Mouse (Mus musculus): ENCODE measurements around the gene Gm5447. TPM values are rescaled to one million over a fixed set of nuclear protein-coding genes. Genes with fewer than 3 reads are reported as not detected.
A peak's percentile ranks its signal among the peaks of the same experiment; 100 is the strongest.

Gene Gm5447
- polyA plus RNA-seq, 1 experiment from 2014 or later, result 0.08 TPM

GRCm38 (mm10) chr13:30961932-30962331 lies 12.1 kb upstream of the Gm5447 start:
- WGBS, result 67% methylated on average over 2 of the region's 2 CpGs
- peaks cover 7% of the 10 kb centered on the region for H3K4me1 ChIP-seq
- no peaks in the 10 kb centered on the region for H3K9me3 ChIP-seq
- no peak overlapping the region for H3K4me3 ChIP-seq
- no peaks in the 10 kb centered on the region for H3K36me3 ChIP-seq
- no peak overlapping the region for H3K27ac ChIP-seq
- no peak for ATAC-seq (ENCODE audit: insufficient number of reproducible peaks, low FRiP score, low TSS enrichment, low read depth)
- H3K9ac ChIP-seq, result no peak overlapping the region
- no peak overlapping the region for H3K4me2 ChIP-seq
- no peaks in the 10 kb centered on the region for H3K27me3 ChIP-seq

DNA sequence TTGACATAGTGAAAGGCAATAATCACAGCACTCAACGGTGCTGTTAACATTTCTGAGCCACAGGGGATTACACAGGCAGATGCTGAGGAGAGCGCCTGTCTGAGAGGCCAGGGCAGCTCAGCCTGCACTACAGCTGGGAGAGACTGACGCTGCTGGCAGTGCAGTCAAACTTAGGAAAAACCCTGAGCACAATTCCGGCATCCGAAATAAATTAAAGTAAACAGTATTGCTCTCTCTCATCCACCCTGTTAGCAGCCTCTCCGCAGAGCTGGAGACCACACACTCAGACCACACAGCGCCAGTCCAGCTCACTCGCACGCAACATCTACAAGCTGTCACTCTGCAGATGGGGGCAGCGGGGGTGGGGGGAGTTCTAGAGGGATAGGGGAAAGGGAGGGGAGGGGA lies 7.5 kb upstream of the Gm5447 start:
- no peak overlapping the region for H3K9ac ChIP-seq
- peak overlapping the region; percentile 29 for H3K4me2 ChIP-seq
- WGBS, result 5% methylated on average over 10 of the region's 10 CpGs
- H3K27me3 ChIP-seq, result no peaks in the 10 kb centered on the region
- no peaks in the 10 kb centered on the region for H3K9me3 ChIP-seq
- H3K4me1 ChIP-seq, result peaks cover 9% of the 10 kb centered on the region
- H3K4me3 ChIP-seq, result no peak overlapping the region
- H3K27ac ChIP-seq, result no peak overlapping the region
- no peak for ATAC-seq (ENCODE audit: insufficient number of reproducible peaks, low FRiP score, low TSS enrichment, low read depth)
- no peaks in the 10 kb centered on the region for H3K36me3 ChIP-seq

DNA sequence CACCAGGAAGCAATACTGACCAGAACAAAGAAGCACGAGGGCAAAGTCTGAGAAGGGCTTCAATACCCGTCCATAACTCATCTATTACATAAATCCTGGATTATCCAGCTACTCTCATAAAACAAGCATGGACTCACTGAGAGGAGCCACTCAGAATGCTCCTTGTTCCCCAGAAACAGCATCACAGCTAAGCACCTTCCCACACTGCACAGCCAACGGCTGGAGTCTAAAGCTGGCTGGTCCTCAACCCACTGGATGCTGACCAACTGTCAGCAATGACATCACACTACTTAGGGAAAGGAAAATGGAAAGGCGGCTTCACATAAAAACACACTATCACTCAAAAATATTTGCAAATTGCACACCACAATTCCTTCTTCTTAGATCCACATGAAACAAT lies 5.7 kb upstream of the Gm5447 start:
- no peaks in the 10 kb centered on the region for H3K36me3 ChIP-seq
- H3K4me1 ChIP-seq, result peaks cover 13% of the 10 kb centered on the region
- H3K27me3 ChIP-seq, result no peaks in the 10 kb centered on the region
- no peak for ATAC-seq (ENCODE audit: insufficient number of reproducible peaks, low FRiP score, low TSS enrichment, low read depth)
- 55% methylated on average over 4 of the region's 4 CpGs for WGBS
- no peaks in the 10 kb centered on the region for H3K9me3 ChIP-seq
- no peak overlapping the region for H3K4me3 ChIP-seq
- no peak overlapping the region for H3K4me2 ChIP-seq
- no peak overlapping the region for H3K9ac ChIP-seq
- H3K27ac ChIP-seq, result no peak overlapping the region

DNA sequence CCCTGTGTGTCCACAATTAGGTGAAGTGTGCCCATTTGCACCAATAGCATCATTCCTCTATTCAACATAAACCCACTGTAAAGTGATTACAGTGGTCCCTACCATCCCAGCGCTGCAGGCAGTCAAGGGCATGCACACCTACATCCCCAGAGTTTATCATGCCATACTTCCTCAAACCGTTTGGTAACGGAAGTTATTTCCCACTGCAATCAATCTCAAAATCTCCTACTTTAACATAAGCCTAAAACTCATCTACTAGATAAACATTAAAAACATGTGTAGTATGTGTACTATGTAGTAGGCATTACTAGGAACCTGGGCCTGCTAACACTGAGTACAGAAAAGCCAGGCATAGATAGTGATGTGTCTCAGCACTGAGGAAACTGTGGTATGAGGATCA lies 3.0 kb upstream of the Gm5447 start:
- WGBS, result 88% methylated on average over 3 of the region's 3 CpGs
- Histone ChIP-seq H3K27me3 (no peaks in the 10 kb centered on the region), H3K27ac (no peak overlapping the region), H3K36me3 (no peaks in the 10 kb centered on the region), H3K4me1 (peaks cover 18% of the 10 kb centered on the region), H3K9me3 (no peaks in the 10 kb centered on the region), H3K4me2 (no peak overlapping the region), H3K4me3 (no peak overlapping the region), H3K9ac (no peak overlapping the region)
- no peak for ATAC-seq (ENCODE audit: insufficient number of reproducible peaks, low FRiP score, low TSS enrichment, low read depth)

- Histone ChIP-seq H3K9ac (no peak overlapping the region), H3K36me3 (no peaks in the 10 kb centered on the region), H3K9me3 (no peaks in the 10 kb centered on the region), H3K27me3 (no peaks in the 10 kb centered on the region), H3K4me1 (peaks cover 11% of the 10 kb centered on the region), H3K4me2 (no peak overlapping the region), H3K4me3 (no peak overlapping the region), H3K27ac (no peak overlapping the region)
- no peak for ATAC-seq (ENCODE audit: insufficient number of reproducible peaks, low FRiP score, low TSS enrichment, low read depth)
- 85% methylated on average over 2 of the region's 2 CpGs for WGBS
These were observed 1.9 kb upstream of the Gm5447 start for GRCm38 (mm10) chr13:30972102-30972501.

- ATAC-seq (ENCODE audit: insufficient number of reproducible peaks, low FRiP score, low TSS enrichment, low read depth), result no peak
- H3K4me3 ChIP-seq, result peak overlapping the region; percentile 95
- no peaks in the 10 kb centered on the region for H3K9me3 ChIP-seq
- no peaks in the 10 kb centered on the region for H3K27me3 ChIP-seq
- peak overlapping the region; percentile 45 for H3K4me2 ChIP-seq
- H3K9ac ChIP-seq, result 0 out of 2 replicates have a peak overlapping the region, but pooled peaks have one; percentile 84
- whole genome bisulfite sequencing, result 27% methylated on average over 5 of the region's 5 CpGs
- peaks cover 9% of the 10 kb centered on the region for H3K4me1 ChIP-seq
- no peaks in the 10 kb centered on the region for H3K36me3 ChIP-seq
- no peak overlapping the region for H3K27ac ChIP-seq
These were observed 235 bp downstream of the Gm5447 start for GRCm38 (mm10) chr13:30974247-30974630.

DNA sequence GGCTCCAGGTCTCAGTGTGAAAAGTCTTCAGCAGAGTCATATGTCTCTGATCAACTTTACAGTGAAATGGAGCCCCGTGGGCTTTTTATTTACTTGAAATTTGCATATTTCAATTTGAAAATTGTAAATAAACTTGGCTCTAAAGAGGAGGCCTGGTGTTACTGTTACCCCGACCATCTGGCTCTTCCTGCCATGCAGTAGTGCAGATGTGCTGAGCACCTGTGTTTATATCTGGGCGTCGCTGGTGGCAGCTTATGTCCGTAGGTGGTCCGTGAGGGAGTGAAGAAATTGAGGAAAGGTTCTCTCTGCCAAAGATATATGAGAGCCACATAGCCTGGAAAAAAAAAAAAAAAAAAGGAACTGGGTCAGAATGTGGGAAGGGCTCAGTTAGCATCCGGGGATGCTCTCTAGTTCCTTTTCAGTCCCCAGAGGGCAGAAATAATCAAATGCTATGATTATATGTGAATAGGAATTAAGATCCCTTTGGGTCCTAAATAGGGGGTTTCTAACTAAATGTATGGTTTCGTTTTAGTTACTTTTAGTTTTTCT lies 2.6 kb downstream of the Gm5447 start:
- no peak overlapping the region for H3K4me2 ChIP-seq
- no peaks in the 10 kb centered on the region for H3K9me3 ChIP-seq
- H3K4me3 ChIP-seq, result no peak overlapping the region
- ATAC-seq (ENCODE audit: insufficient number of reproducible peaks, low FRiP score, low TSS enrichment, low read depth), result no peak
- no peaks in the 10 kb centered on the region for H3K36me3 ChIP-seq
- H3K9ac ChIP-seq, result no peak overlapping the region
- 40% methylated on average over 8 of the region's 8 CpGs for WGBS
- peaks cover 9% of the 10 kb centered on the region for H3K4me1 ChIP-seq
- H3K27ac ChIP-seq, result no peak overlapping the region
- no peaks in the 10 kb centered on the region for H3K27me3 ChIP-seq

DNA sequence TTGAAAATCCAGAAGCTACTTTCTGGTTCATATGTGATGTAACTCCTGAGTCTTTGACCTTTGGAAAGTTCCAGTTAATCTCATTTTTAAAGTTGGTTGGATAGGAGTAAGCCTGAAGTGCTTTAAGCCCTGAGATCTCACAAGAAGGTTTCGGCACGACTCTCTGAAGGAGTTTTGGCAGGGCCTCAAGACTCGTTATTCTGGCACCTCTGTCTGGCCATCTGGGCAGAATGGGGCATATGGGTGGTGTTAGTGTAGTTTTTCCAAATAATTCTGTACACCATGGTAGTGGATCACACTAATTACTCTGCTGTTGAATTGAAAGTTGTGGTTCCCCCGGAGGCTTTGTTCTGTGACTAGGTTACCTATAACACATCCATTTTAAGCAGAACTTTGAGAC lies 4.2 kb downstream of the Gm5447 start:
- Histone ChIP-seq H3K4me1 (peaks cover 4% of the 10 kb centered on the region), H3K36me3 (no peaks in the 10 kb centered on the region), H3K9me3 (no peaks in the 10 kb centered on the region), H3K27me3 (no peaks in the 10 kb centered on the region), H3K27ac (no peak overlapping the region), H3K4me3 (no peak overlapping the region), H3K9ac (no peak overlapping the region), H3K4me2 (no peak overlapping the region)
- 40% methylated on average over 4 of the region's 4 CpGs for WGBS
- ATAC-seq (ENCODE audit: insufficient number of reproducible peaks, low FRiP score, low TSS enrichment, low read depth), result no peak

DNA sequence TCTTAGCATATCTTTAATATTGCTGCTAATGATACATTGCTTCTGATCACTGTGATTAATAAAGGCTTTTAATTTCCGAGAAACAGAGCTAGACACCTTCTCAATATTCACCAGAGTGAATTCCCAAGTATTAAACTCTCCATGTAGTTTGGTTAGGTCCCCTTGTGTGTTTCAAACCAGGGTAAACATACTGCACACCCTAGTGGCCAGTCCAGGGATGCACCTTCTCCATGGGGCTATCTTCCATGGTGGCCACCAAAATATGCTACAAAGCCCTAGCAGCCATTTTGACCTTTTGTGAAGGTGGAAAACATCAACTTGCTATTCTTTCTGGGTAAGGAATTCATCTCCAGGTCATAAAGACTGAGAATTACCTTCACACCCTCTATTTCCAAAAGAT lies 7.7 kb downstream of the Gm5447 start:
- Histone ChIP-seq H3K9me3 (no peaks in the 10 kb centered on the region), H3K36me3 (no peaks in the 10 kb centered on the region), H3K27ac (no peak overlapping the region), H3K9ac (no peak overlapping the region), H3K27me3 (peaks cover 2% of the 10 kb centered on the region; the same call in 1 of the 2 replicates), H3K4me2 (no peak overlapping the region), H3K4me3 (no peak overlapping the region), H3K4me1 (peaks cover 13% of the 10 kb centered on the region)
- WGBS, result 67% methylated on average over 1 of the region's 1 CpGs
- no peak for ATAC-seq (ENCODE audit: insufficient number of reproducible peaks, low FRiP score, low TSS enrichment, low read depth)

- Histone ChIP-seq H3K4me1 (peaks cover 13% of the 10 kb centered on the region), H3K4me2 (peak overlapping the region; percentile 64), H3K9ac (0 out of 2 replicates have a peak overlapping the region, but pooled peaks have one; percentile 10), H3K4me3 (peak overlapping the region; percentile 34), H3K36me3 (no peaks in the 10 kb centered on the region), H3K9me3 (no peaks in the 10 kb centered on the region), H3K27ac (peak overlapping the region; percentile 47), H3K27me3 (peaks cover 4% of the 10 kb centered on the region; the same call in 1 of the 2 replicates)
- 0 out of 2 replicates have a peak, but pooled peaks have one; percentile 4 for ATAC-seq (ENCODE audit: insufficient number of reproducible peaks, low FRiP score, low TSS enrichment, low read depth)
- WGBS, result 10% methylated on average over 13 of the region's 13 CpGs
These were observed 11.2 kb downstream of the Gm5447 start for GRCm38 (mm10) chr13:30985275-30985597.

GRCm38 (mm10) chr13:30985598-30986466 lies 11.8 kb downstream of the Gm5447 start:
- peak overlapping the region; percentile 47 for H3K27ac ChIP-seq

DNA sequence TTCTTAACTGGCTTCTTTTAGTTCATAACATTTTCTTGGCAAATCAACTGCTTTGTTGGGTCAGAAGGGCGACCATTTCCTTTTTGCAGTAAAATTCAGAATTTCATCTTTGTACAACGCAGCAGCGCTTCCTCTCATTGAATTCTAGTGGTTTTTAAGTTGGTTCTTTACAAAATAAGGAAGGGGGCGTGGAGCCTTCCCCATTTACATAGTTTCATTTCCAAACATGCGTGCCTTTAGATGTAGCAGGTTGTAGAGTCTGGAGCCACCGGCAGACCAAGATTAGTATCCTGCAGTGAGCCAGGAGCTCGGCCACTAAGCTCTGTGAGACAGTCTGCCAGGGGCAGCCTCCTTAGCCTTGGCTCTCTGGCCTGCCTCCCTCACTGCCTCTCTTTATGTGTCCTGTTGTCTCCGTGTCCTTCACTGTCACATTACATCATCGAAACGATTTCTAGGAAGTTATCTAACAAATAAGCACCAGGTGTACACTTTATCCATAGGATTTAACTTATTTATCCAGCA lies 13.0 kb downstream of the Gm5447 start:
- no peak for ATAC-seq (ENCODE audit: insufficient number of reproducible peaks, low FRiP score, low TSS enrichment, low read depth)
- 62% methylated on average over 10 of the region's 10 CpGs for WGBS
- Histone ChIP-seq H3K36me3 (no peaks in the 10 kb centered on the region), H3K4me3 (no peak overlapping the region), H3K27me3 (peaks cover 11% of the 10 kb centered on the region), H3K4me2 (no peak overlapping the region), H3K27ac (no peak overlapping the region), H3K4me1 (peaks cover 13% of the 10 kb centered on the region), H3K9ac (no peak overlapping the region), H3K9me3 (no peaks in the 10 kb centered on the region)

More at GRCm38 (mm10) chr13:30985598-30986466, 11.8 kb downstream of the Gm5447 start:
- Histone ChIP-seq H3K4me1 (peaks cover 13% of the 10 kb centered on the region), H3K4me3 (peak overlapping the region; percentile 34), H3K36me3 (no peaks in the 10 kb centered on the region), H3K4me2 (peak overlapping the region; percentile 64), H3K9me3 (no peaks in the 10 kb centered on the region), H3K9ac (0 out of 2 replicates have a peak overlapping the region, but pooled peaks have one; percentile 10), H3K27me3 (peaks cover 4% of the 10 kb centered on the region; the same call in 1 of the 2 replicates)
- ATAC-seq (ENCODE audit: insufficient number of reproducible peaks, low FRiP score, low TSS enrichment, low read depth), result 0 out of 2 replicates have a peak, but pooled peaks have one; percentile 30
- WGBS, result 15% methylated on average over 27 of the region's 27 CpGs

All from limb, embryonic 15.5 days (tissue).